Mouse (Mus musculus): ENCODE measurements around the gene Antxrl.

Gene Antxrl

DNA sequence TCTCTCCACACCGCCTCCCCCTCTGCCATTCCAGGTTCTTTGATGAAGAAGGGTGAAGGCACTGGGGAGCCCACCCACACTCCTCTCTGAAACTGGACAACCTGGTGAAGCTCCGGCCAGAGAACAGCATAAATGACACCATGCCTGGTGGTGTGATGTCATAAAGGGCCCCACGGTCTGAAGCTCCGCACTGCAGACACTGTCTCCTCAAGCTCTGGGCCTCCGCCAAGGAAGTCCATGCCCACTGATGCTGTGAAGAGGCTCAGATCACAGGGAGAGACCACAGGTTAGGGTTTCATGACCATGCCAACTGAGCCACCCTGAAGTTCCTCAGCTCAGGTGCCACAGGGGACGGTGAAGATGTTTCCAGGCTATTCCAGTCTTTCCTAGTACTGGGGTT is at the start of gene Antxrl:
TSS of gene Antxrl (plus strand) at position 192 of the 400 bp plus-strand sequence.
- DNase-seq (ENCODE audit: extremely low spot score, low spot score): no peak

DNA sequence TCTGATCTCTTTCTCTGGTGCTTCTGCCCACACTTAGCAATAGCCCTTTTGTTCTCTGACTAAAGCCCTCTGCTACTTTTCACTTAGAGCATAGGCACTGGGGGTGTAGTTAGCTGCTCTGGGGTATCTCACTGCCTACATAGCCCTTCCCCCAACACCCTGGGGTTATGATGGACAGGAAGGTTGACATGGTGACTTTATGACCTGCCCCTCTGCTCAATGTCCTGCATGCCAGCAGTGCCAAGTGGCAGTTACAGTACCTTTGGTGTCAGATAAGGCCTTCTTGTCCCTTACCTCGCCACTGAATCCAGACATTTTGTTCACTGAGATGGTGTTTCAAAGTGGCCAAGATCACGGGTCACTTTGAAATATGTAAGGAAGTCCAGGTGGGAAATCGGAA is 37.4 kb upstream of the Antxrl start, which contains the start of gene Gm30083:
TSS of gene Gm30083 (minus strand) at position 120 of the 400 bp plus-strand sequence.
- DNase-seq (ENCODE audit: extremely low spot score, low spot score): no peak

DNA sequence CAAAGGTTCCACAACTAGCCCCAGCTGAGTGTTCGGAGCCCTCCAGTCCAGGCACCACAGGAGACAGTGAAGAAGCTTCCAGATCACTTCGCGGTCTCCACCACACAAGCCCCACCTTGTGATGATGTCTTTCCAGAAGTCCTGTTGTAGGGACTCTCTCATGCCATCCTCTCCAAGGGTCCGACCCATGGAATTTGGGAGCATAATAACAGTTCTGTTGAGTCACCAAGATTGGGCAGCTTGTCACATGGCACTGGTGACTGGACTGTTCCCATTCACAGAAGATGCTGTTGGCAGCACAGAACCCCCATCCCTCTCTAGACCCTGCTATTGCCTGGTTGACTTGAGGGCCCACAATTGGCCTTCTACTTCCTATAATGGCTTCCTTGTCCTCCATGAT is 36.1 kb upstream of the Antxrl start, which contains the start of gene Gm5460:
TSS of gene Gm5460 (plus strand) at position 378 of the 400 bp plus-strand sequence.
- DNase-seq (ENCODE audit: extremely low spot score, low spot score): no peak

DNA sequence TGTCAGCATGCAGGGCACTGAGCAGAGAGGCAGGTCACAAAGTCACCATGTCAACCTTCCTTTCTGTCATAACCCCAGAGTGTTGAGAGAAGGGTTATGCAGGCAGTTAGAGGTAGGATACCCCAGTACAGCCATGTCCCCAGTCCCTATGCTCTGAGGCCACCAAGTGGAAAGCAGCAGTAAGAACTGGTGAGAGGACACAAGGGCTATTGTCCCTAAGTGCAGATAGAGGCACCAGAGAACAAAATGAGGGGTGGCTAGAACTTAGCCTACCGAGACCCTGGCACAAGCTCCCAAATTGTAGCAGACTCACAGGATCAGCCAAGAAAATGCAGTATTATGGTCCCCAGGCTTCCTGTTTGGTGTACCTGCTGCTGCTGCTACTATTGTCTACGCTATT is 35.6 kb upstream of the Antxrl start:
- DNase-seq (ENCODE audit: extremely low spot score, low spot score): no peak

DNA sequence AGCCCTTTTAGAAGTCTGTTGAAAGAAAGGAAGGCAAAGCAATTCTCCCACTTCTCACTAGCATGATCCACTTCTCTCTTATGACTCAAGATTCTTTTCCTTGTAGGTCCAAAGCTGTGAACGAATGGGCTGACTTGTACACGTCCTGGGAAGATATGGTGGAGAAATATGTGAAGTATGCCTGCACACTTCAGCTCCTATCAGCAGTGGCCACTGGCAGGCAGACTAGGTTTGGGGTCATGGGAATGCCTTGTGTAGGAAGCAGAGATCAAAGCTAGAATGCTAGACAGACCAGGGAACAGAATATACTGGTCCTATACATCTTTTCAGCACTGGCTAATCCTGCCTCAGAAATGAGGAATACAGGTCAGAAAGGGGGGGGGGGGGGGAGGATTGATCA is 25.8 kb upstream of the Antxrl start:
- DNase-seq (ENCODE audit: extremely low spot score, low spot score): no peak

- no peak for DNase-seq (ENCODE audit: extremely low spot score, low spot score)
Observed at GRCm38 (mm10) chr14:34033841-34034610, 18.5 kb upstream of the Antxrl start.

DNA sequence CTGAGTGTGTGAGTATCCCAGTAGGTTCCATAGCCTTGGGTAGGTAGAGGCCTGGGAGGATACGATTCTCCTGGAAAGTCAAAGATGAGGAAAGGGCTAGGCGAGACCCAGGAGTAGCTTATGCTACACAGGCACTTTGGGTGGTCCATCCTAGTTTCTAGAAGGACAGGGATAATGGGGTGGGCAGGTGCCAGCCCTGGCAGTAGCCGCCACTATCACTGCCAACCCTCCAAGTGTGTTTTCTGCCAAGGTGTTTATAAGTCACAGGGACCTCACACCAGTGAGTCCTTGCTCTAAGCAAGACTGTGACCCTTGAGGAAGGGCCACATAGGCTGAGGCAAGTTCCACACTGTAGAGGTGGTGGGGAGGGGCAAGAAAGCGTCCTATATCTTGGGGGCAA is 11.3 kb upstream of the Antxrl start:
- DNase-seq (ENCODE audit: extremely low spot score, low spot score): no peak

- no peak for DNase-seq (ENCODE audit: extremely low spot score, low spot score)
Observed at GRCm38 (mm10) chr14:34043341-34043740, 9.2 kb upstream of the Antxrl start.

DNA sequence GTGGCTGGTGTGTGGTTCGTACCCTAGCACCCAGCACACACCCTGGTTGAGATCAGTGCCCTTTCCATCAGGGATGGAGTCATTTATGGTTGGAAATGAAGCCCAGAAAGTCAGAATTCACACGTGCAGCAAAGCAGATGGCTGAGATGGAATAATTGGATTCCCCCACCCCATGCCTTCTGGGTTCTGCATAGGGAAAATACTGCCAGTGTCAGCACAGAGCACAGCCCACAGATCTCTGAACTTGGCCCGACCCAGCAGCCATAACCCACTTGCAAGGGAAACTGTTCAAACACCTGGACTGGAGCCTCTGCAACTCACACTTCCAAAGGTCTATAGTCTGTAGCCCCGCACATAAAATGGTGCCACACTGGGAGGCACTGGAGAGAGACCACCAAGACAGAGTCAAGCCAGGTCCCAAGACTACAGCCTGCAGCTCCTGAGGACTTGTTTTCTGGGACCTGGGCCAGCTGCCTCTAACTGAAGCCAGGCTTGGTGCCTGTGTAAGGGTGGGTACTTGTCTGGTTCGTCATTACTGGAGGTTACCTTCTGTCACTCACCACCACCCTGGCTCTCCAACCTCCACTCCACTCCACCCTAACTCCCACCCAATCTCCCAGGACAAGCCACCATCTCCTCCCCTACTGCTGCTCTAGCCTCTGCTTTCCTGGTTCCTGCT is 2.3 kb upstream of the Antxrl start:
- DNase-seq (ENCODE audit: extremely low spot score, low spot score): no peak

GRCm38 (mm10) chr14:34071665-34072064 is 19.2 kb downstream of the Antxrl start:
- no peak for DNase-seq (ENCODE audit: extremely low spot score, low spot score)

DNA sequence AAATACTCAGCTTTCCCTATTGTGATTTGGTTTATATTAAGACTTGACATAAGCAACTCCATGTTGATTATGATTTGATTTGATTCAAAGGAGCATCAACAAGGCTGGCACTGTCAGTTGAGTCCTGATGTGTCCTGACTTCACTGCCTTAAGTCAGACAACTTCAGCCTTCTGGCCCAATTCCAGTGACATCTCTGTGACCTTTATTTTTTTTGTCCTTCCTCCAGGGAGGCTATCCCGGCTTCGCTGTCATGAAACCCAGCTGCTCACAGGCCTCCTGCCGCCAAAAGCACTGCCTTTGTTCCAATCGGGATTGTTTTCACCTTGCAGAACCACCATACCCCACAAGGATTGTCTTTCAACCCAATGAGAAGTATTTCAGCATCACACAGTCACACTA is 22.8 kb downstream of the Antxrl start:
- no peak for DNase-seq (ENCODE audit: extremely low spot score, low spot score)

DNA sequence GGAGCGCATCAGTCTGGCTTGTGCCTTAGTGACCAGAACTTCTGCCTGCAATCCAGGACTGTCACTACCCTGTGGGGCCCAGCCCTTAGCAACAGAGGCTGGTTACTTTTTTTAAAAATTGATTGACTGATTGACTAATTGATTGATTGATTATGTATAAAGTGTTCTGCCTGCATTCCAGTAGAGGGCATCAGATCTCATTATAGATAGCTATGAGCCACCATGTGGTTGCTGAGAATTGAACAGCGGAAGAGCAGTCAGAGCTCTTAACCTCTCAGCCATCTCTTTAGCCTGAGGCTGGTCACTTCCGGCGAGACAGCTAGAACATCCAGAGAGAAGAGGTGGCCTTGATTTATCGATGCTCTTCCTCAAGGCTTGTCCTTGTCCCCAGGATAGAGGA is 24.7 kb downstream of the Antxrl start:
- DNase-seq (ENCODE audit: extremely low spot score, low spot score): no peak

- DNase-seq (ENCODE audit: extremely low spot score, low spot score): no peak
Observed at GRCm38 (mm10) chr14:34078293-34078692, 25.8 kb downstream of the Antxrl start.

- peak; percentile 80 for DNase-seq (ENCODE audit: extremely low spot score, low spot score)
Observed at GRCm38 (mm10) chr14:34080321-34080997, 28.0 kb downstream of the Antxrl start.

DNA sequence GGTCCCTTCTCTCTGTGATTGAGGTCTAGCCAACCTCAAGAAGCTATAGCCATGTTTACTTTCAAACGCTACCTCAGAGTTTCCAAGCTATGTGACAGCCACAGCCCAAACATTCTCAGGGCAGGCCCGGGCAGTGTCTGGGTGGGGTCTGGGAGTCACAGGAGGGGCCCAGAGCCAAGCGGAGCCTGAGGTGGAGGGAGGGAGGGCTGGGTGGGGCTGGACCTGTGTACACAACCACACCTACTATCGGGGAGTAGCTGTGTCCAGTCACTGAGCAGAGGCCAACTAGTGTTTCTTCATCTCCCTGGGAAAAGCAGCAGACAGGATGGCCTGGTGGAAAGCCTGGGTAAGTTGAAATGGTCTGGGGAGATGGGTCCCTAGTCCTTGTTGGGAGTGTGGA is 33.2 kb downstream of the Antxrl start, which contains the start of gene Anxa8:
TSS of gene Anxa8 (plus strand) at position 251 of the 400 bp plus-strand sequence.
- DNase-seq (ENCODE audit: extremely low spot score, low spot score): no peak

GRCm38 (mm10) chr14:34086806-34087205 is 34.3 kb downstream of the Antxrl start:
- no peak for DNase-seq (ENCODE audit: extremely low spot score, low spot score)

DNA sequence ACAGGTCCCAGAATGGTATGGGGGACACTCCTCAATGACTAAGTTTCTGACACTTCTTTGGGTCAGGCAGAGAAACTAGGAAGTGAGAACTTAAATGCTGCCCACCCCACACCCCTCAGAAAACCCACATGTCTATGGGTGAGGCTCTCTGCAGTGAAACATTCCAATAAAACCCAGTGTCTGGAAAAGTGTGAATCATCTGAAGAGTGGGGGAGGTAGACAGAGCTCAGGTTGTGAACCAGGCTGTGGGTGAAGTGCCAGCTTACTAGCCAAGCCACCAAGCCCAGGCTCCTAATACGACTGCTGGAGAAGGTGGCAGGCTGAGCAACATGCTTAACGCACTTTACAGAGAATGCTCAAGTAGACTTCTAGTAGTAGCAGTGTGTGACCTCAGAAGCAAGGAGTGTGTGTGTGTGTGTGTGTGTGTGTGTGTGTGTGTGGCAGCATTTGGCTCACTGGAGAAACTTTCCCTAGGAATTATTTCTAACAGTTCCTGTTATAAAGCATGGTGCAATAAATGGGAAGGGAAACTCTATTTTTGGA is 35.4 kb downstream of the Antxrl start:
- no peak for DNase-seq (ENCODE audit: extremely low spot score, low spot score)

DNA sequence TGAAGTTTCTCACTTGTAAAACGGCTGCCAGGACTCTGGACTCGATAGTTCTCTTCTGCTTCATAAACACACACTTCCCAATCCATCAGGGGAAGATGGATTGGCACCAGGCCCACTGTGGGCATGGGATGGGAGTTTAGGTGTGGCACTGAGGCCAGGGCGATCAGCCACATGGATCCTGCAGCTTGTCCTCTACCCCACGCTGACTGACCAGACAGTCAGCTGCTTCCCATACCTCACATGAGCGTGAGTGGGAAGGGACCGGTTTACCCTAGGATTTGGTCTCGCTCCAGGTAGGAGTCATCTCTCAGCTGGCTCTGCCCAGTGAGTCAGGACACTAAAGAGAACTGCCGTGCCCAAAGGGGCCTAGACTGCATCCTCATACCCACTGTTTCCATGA is 37.3 kb downstream of the Antxrl start:
- DNase-seq (ENCODE audit: extremely low spot score, low spot score): no peak

GRCm38 (mm10) chr14:34091475-34091874 is 39.0 kb downstream of the Antxrl start:
- no peak for DNase-seq (ENCODE audit: extremely low spot score, low spot score)

- no peak for DNase-seq (ENCODE audit: extremely low spot score, low spot score)
Observed at GRCm38 (mm10) chr14:34092856-34093255, 40.3 kb downstream of the Antxrl start.

DNA sequence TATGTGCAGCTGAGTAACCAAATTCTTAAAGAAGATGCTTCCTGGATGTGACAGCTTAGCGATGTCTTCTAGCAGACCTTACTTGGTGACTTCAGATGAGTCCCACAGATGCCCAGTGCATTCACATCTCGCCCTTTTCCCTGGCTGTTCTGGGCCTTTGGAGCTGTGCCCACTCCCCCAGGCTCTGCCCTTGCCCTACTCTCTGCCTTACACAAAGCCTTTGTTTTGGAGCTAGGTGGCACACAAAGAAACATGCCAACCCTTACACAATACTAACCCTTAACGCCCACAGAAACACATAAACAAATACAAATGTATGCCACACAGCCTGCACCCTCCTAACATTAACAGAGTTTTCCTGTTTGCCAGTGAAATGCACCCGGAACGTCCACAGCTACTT is 43.7 kb downstream of the Antxrl start:
- no peak for DNase-seq (ENCODE audit: extremely low spot score, low spot score)

DNA sequence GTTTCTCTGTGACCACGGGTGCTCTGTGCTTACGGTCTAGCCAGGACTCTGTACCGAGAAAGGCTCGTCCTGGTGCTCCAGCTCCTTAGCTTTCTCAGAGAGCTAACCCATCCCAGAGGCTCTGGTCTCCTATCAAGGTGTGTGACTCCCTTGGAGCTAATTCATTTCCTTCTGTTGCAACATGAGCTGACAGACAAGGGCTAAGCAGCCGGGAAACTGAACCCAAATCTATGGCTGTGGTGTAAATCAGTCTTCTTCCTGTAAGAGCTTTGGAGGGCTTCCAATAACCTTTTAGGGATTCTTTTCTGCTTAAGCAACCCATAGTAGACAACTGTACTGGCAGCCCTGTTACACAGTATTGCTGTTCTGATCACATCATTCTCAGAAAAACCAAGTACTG is 50.1 kb downstream of the Antxrl start, which contains the start of gene A630023A22Rik:
TSS of gene A630023A22Rik (minus strand) at position 154 of the 400 bp plus-strand sequence.
- DNase-seq (ENCODE audit: extremely low spot score, low spot score): no peak
